Mouse (Mus musculus) right cerebral cortex, postnatal 10 days (tissue): ENCODE results near the gene Aoah.

Source experiments
- DNase-seq, 2 experiments: peaks; one replicate each; pipeline ENCODE4 v3.0.0; 2021; ENCODE audit warnings: low spot score in 2 of 2

The Aoah gene

GRCm38 (mm10) chr13:21074847-21075246 lies 280.9 kb downstream of the Aoah start, which contains the start of gene Olfr1370:
Gene Olfr1370, minus strand, starts transcription at chr13:21074947.
- no peak for DNase-seq

- DNase-seq, result no peak
Observed at GRCm38 (mm10) chr13:21082686-21083085, 288.8 kb downstream of the Aoah start.
